Mouse (Mus musculus): ENCODE results near the gene Ylpm1.

GRCm38 (mm10) chr12:84948584-84949285, 47.4 kb upstream of the Ylpm1 start:
- TF ChIP-seq CTCF (IDR thresholded peaks at IDR 0.05; ENCODE audit: low read depth) (no peak), EP300 (optimal IDR thresholded peaks at IDR 0.05) (no peak)

Measured in stomach, postnatal 0 days (tissue).